Mouse (Mus musculus) heart, postnatal 0 days (tissue): ENCODE measurements at regions not wholly inside any gene's neighbourhood (a gene's known extent, or its start where the extent isn't known, plus 50 kb on each side); places are given as distances from the start of the nearest gene placed in this dataset.
"Not testable (repeated sequence)": the region's sequence is repeated elsewhere in the genome, so short reads cannot be mapped to it uniquely, and the experiment has no call there.

Experiments used
- ATAC-seq: fragments of 200-750 bp; cut with Nextera tagmentation; 2 replicates; pipeline ENCODE4 v1.8.0; 2017; ENCODE audit warnings: low read depth, moderate number of reproducible peaks, moderate library complexity; ENCODE audit not compliant: insufficient read depth
- DNase-seq: peaks from one replicate; pipeline ENCODE4 v3.0.0-alpha.2; 2016; ENCODE audit warnings: low spot score
- H3K27ac ChIP-seq: fragments of 300-500 bp; sonication (generic); 2 replicates; pipeline ENCODE4 v1.5.1; 2014; ENCODE audit warnings: low read depth, mild to moderate bottlenecking
- H3K27me3 ChIP-seq: fragments of 300-500 bp; sonication (generic); 2 replicates; pipeline ENCODE4 v1.6.1; 2014; ENCODE audit warnings: low read length, mixed read lengths; ENCODE audit not compliant: control insufficient read depth, insufficient read depth
- H3K36me3 ChIP-seq: fragments of 300-500 bp; sonication (generic); replicated peaks from 2 replicates; pipeline ENCODE4 v1.6.1; 2014; ENCODE audit warnings: low read length, mixed read lengths; ENCODE audit not compliant: control insufficient read depth, insufficient read depth
- H3K4me1 ChIP-seq: fragments of 300-500 bp; sonication (generic); 2 replicates; pipeline ENCODE4 v1.6.1; 2014; ENCODE audit warnings: antibody characterized with exemption; ENCODE audit not compliant: control insufficient read depth, insufficient read depth
- H3K4me2 ChIP-seq: fragments of 300-500 bp; sonication (generic); 2 replicates; pipeline ENCODE4 v1.6.1; 2014; ENCODE audit warnings: low read depth, mild to moderate bottlenecking, low read length, moderate library complexity
- H3K4me3 ChIP-seq: fragments of 300-500 bp; sonication (generic); 2 replicates; pipeline ENCODE4 v1.5.1; 2014; ENCODE audit warnings: low read depth, low read length
- H3K9ac ChIP-seq: fragments of 300-500 bp; sonication (generic); replicated peaks from 2 replicates; pipeline ENCODE4 v1.6.1; 2014; ENCODE audit warnings: low read depth, low read length, mixed read lengths
- H3K9me3 ChIP-seq: fragments of 300-500 bp; sonication (generic); replicated peaks from 2 replicates; pipeline ENCODE4 v1.6.1; 2016; ENCODE audit warnings: low read length; ENCODE audit not compliant: control insufficient read depth
- CTCF ChIP-seq: IDR thresholded peaks from 2 replicates; pipeline ENCODE4 v1.5.1; 2016; ENCODE audit warnings: antibody characterized with exemption, control low read depth, low read depth
- EP300 ChIP-seq: IDR thresholded peaks from 2 replicates; pipeline ENCODE4 v1.6.1; 2016; ENCODE audit warnings: antibody characterized with exemption, low read depth
- WGBS: fragments of 180-500 bp; shearing (Covaris S2); extraction: QIAGEN DNeasy Blood & Tissue Kit; methylation state at CpG from one replicate; pipeline ENCODE4 v1.1.7; 2014; 5-methylcytosine and 5-hydroxymethylcytosine counted together

DNA sequence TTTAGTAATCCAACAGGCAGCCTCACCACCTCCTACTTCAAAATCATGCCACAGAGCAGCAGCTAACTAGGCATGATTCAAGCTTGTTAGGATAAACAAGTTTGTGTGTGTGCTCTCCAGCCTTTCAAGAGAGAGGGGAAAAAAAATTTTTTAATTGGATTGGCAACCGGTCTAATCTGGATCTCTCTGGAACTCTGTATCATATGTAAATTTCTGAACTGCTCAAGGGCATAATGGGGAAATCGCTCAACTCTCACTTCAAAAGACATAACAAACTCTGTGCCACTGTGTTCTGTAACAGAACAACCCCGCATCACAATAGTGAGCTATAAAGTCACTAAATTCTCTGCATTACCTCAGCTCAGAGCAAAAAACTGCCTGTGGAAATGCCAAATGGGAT lies 147.9 kb upstream of the Krtap11-1 start:
- Histone ChIP-seq H3K9ac (no peak overlapping the region), H3K4me2 (no peak overlapping the region), H3K27me3 (no peaks in the 10 kb centered on the region), H3K9me3 (no peaks in the 10 kb centered on the region; the same call in 1 of the 2 replicates), H3K36me3 (no peaks in the 10 kb centered on the region), H3K27ac (no peak overlapping the region), H3K4me1 (no peaks in the 10 kb centered on the region), H3K4me3 (no peak overlapping the region)
- DNase-seq (no peak), ATAC-seq (no peak)
- WGBS = 72% methylated on average over 3 of the region's 3 CpGs
- TF ChIP-seq CTCF = no peak
- no peak for TF ChIP-seq EP300

DNA sequence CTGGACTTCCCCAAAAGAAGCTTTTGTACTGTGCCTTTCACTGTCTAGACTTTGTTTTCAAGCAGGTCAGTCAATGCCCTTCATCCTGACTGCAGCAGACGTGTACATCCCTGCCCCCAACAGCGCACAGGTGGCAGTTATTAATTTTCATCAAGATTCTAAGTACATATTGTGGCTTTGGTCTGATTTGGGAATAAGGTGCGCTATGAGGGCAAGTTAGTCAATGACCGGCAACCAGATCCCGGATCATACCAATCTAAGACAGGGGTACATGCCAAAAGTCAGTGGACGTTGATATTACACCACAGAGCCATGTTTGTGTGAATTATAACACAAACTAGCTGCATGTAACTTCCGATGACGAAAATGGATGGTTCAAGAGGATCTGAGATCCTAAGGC lies 144.7 kb upstream of the Krtap11-1 start:
- not testable (repeated sequence) for H3K27ac ChIP-seq, ATAC-seq, H3K4me2 ChIP-seq, H3K9me3 ChIP-seq, H3K4me1 ChIP-seq, H3K27me3 ChIP-seq, DNase-seq, H3K4me3 ChIP-seq, H3K9ac ChIP-seq, H3K36me3 ChIP-seq
- WGBS = 88% methylated on average over 8 of the region's 8 CpGs

DNA sequence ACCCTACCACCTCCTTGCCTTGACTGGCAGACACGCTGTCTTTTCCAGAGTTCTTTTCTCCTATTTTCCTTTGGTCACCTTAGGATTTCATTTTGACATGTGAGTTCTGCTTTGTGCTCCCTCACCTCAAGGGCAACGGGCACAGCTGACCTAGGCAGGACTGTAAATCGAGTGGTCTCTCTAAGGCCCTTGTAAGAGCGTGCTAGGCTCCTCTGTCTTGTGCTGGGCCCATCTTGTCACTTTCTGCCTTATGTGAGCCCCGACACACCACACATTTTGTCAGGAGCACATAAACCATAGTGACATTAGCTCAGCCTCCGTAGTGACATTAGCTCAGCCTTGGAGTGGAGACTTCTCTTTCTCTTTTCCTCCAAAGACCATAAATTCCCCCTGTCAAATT lies 133.3 kb upstream of the Krtap11-1 start:
- no peaks in the 10 kb centered on the region for H3K9me3 ChIP-seq
- H3K4me3 ChIP-seq = no peak overlapping the region
- H3K36me3 ChIP-seq = no peaks in the 10 kb centered on the region
- no peak for ATAC-seq
- WGBS = 82% methylated on average over 6 of the region's 6 CpGs
- no peak overlapping the region for H3K27ac ChIP-seq
- H3K4me1 ChIP-seq = peaks cover 2% of the 10 kb centered on the region; the same call in 1 of the 2 replicates
- no peak for DNase-seq
- no peaks in the 10 kb centered on the region for H3K27me3 ChIP-seq
- TF ChIP-seq EP300 (no peak), CTCF (no peak)
- H3K4me2 ChIP-seq = no peak overlapping the region
- no peak overlapping the region for H3K9ac ChIP-seq

DNA sequence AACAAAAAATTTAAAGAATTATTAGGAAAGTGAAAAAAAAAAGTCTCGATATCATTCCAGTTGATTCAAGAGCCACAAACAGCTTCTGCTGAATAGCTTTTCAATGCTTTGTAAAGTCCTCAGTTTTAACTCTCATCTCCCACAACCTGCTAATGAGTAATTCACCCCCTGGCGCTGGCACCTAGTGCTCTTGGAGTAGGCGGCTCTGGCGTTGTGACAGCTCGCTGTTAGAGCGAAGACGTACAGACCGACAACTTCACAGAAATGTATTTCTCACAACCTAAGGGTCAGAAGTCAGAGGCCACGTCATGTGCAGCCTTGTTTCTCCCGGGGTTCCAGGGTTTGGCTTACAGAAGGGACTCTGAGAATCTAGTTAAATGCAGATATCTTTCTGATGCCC lies 132.2 kb upstream of the Krtap11-1 start:
- ATAC-seq = no peak
- H3K27me3 ChIP-seq = no peaks in the 10 kb centered on the region
- no peak overlapping the region for H3K4me3 ChIP-seq

DNA sequence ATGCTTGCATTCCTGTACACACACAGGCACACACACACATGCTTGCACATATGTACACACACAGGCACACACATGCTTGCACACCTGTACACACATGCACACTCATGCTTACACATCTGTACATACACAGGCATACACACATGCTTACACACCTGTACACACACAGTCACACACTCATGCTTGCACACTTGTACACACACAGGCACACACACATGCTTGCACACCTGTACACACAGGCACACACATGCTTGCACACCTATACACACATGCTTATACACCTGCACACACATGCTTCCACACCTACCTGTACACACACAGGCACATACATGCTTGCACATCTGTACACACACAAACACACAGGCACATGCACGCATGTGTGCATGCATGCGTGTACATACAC lies 131.4 kb upstream of the Krtap11-1 start:
- ATAC-seq (no peak), DNase-seq (no peak)
- Histone ChIP-seq H3K27me3 (no peaks in the 10 kb centered on the region), H3K9me3 (no peaks in the 10 kb centered on the region), H3K9ac (no peak overlapping the region), H3K4me3 (no peak overlapping the region), H3K4me2 (no peak overlapping the region), H3K36me3 (no peaks in the 10 kb centered on the region), H3K27ac (no peak overlapping the region), H3K4me1 (peaks cover 2% of the 10 kb centered on the region; the same call in 1 of the 2 replicates)
- whole genome bisulfite sequencing = 97% methylated on average over 2 of the region's 2 CpGs
- TF ChIP-seq EP300 (no peak), CTCF (no peak)

More for the DNA sequence above, 132.2 kb upstream of the Krtap11-1 start:
- peaks cover 2% of the 10 kb centered on the region; the same call in 1 of the 2 replicates for H3K4me1 ChIP-seq
- whole genome bisulfite sequencing = 62% methylated on average over 10 of the region's 10 CpGs
- H3K4me2 ChIP-seq = no peak overlapping the region
- H3K36me3 ChIP-seq = no peaks in the 10 kb centered on the region
- no peak for DNase-seq
- H3K9ac ChIP-seq = no peak overlapping the region
- H3K27ac ChIP-seq = no peak overlapping the region
- TF ChIP-seq EP300 (no peak), CTCF (no peak)
- no peaks in the 10 kb centered on the region for H3K9me3 ChIP-seq

DNA sequence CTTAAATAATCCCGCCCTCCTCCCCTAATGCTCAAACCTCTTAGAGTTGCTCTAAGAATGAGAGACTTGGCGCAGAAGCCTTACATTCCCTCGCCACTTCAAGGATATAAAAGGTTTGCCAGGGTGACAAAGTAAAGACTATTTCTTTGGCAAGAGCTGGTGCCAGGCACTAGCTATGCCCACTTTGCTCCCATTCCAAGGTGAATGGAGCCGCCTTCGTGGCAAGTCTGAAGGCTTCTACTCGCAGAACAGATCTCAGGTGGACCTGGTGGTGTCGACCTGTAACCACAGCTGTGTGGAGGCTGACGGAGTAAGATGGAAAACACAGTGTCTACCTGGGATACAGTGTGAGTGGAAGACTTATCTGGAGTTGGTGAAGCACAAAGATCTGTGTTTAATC lies 130.8 kb upstream of the Krtap11-1 start:
- 83% methylated on average over 8 of the region's 8 CpGs for WGBS
- Histone ChIP-seq H3K9me3 (no peaks in the 10 kb centered on the region), H3K9ac (no peak overlapping the region), H3K4me1 (peaks cover 2% of the 10 kb centered on the region; the same call in 1 of the 2 replicates), H3K4me2 (no peak overlapping the region), H3K27me3 (no peaks in the 10 kb centered on the region), H3K36me3 (no peaks in the 10 kb centered on the region), H3K27ac (no peak overlapping the region), H3K4me3 (no peak overlapping the region)
- no peak for TF ChIP-seq EP300
- DNase-seq = no peak
- ATAC-seq = no peak
